Mouse (Mus musculus): ENCODE data around the gene Erh. TPM values are rescaled to one million over a fixed set of nuclear protein-coding genes. Genes with fewer than 3 reads are reported as not detected.

Gene Erh
- polyA plus RNA-seq, 1 experiment from 2014 or later, result 324 TPM

DNA sequence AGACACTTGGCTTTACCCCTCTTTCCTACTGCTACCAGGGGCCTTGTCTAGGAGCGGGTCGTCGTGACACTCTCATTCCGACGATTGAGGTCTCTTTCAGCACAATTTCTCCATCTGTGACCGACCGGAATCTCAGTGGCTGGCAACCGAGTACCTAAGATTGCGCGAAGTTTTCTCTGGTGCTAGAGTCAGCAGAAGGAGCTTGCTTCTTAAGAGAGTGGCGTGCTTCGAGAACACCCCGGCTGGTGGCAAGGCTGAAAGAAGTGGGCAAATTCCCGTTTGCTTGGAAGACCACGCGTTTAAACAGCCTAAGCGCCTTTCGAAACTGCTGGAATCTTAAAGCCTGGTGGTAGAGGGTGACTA is 346 bp upstream of the Erh start:
- Histone ChIP-seq H3K27me3 (replicated peaks; ENCODE audit: control insufficient read depth, insufficient read depth, low read length) (no peaks in the 10 kb centered on the region), H3K4me1 (ENCODE audit: control insufficient read depth, insufficient read depth, low read length) (peaks cover 25% of the 10 kb centered on the region), H3K4me3 (ENCODE audit: low read depth, low read length) (peak overlapping the region; percentile 82), H3K27ac (ENCODE audit: low read depth, low read length) (no peak overlapping the region), H3K4me2 (ENCODE audit: low read length) (peak overlapping the region; percentile 95), H3K9ac (ENCODE audit: low read length) (peak overlapping the region; percentile 97), H3K36me3 (ENCODE audit: control insufficient read depth, insufficient read depth, low read length) (peaks cover 23% of the 10 kb centered on the region), H3K9me3 (replicated peaks; ENCODE audit: control insufficient read depth, low read length) (no peaks in the 10 kb centered on the region)
- no peak for ATAC-seq
- DNase-seq (ENCODE audit: low spot score), result peak; percentile 12
- WGBS, result 10% methylated on average over 18 of the region's 18 CpGs

DNA sequence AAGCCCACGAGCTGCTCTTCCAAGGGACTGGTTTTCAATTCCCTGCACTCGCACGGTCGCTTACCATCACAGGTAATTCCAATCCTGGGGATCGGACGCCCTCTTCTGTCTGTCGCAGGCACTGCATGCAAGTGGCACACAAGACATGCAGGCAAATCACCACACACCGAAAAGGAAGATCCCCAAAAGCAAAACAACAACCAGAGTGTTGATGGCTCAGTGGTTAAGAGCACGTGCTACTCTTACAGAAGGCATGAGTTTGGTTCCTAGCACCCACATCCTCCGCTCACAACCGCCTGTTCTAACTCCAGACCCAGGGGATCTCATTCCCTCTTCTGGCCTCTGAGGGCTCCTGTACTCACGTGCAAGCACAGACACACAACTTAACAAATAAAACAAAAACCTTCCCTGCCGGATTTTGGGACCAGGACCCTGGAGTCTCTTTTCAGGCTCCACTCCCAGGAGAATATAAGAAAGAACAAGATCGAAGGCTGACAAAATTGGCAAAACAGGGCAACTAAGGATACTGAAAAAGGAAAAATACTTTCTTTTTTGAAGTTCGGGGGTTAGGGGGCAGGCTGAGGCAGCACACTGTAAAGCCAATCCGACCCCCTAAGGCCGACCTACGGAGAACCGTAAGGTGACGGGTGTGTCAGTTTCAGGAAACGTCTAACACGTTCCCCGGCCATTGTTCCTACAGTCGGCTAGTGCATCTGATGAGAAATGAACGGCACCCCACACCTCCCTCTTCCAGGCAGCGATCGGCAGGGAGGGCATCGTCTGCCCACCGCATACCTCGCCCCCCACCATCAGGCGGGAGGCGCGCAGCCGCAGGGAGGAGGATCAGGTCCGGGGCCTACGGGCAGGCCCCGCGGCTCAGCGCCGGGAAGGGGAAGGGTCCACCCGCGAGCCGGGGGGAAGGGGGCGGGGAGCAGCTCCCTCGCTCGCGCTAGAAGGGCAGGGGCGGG is 1.1 kb downstream of the Erh start:
- peak overlapping the region; percentile 97 for H3K9ac ChIP-seq (ENCODE audit: low read length)
- DNase-seq (ENCODE audit: low spot score) (peak; percentile 45), ATAC-seq (peak; percentile 76)
- H3K27ac ChIP-seq (ENCODE audit: low read depth, low read length), result peak overlapping the region; percentile 90
- peaks cover 25% of the 10 kb centered on the region for H3K4me1 ChIP-seq (ENCODE audit: control insufficient read depth, insufficient read depth, low read length)
- no peaks in the 10 kb centered on the region for H3K27me3 ChIP-seq (replicated peaks; ENCODE audit: control insufficient read depth, insufficient read depth, low read length)
- peak overlapping the region; percentile 82 for H3K4me3 ChIP-seq (ENCODE audit: low read depth, low read length)
- peak overlapping the region; percentile 86 for H3K4me2 ChIP-seq (ENCODE audit: low read length)
- 3% methylated on average over 39 of the region's 48 CpGs for WGBS
- no peaks in the 10 kb centered on the region for H3K9me3 ChIP-seq (replicated peaks; ENCODE audit: control insufficient read depth, low read length)
- peaks cover 37% of the 10 kb centered on the region for H3K36me3 ChIP-seq (ENCODE audit: control insufficient read depth, insufficient read depth, low read length)

DNA sequence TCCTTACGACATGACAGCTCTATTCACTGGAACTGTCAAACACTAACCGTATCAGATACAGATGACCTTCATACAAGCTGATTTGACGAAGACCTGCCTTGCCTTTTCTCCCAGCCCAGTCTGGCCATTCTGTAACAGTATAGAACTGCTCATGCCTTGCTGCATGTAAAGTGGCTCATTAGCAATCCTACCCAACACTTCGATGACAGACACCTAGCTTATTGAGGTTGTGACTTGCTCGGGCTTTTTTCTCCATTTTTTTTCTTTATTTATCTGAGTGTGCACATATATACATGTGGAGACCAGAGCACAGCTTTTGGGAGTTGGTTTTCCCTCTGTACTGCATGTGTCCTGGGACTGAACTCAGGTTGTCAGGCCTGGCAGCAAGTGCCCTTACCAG is 12.4 kb downstream of the Erh start:
- WGBS, result 84% methylated on average over 5 of the region's 5 CpGs
- no peaks in the 10 kb centered on the region for H3K27me3 ChIP-seq (replicated peaks; ENCODE audit: control insufficient read depth, insufficient read depth, low read length)
- H3K4me1 ChIP-seq (ENCODE audit: control insufficient read depth, insufficient read depth, low read length), result no peaks in the 10 kb centered on the region
- H3K4me3 ChIP-seq (ENCODE audit: low read depth, low read length), result no peak overlapping the region
- ATAC-seq, result no peak
- no peak overlapping the region for H3K4me2 ChIP-seq (ENCODE audit: low read length)
- no peak overlapping the region for H3K9ac ChIP-seq (ENCODE audit: low read length)
- no peak for DNase-seq (ENCODE audit: low spot score)
- H3K9me3 ChIP-seq (replicated peaks; ENCODE audit: control insufficient read depth, low read length), result no peaks in the 10 kb centered on the region
- H3K36me3 ChIP-seq (ENCODE audit: control insufficient read depth, insufficient read depth, low read length), result peaks cover 52% of the 10 kb centered on the region
- no peak overlapping the region for H3K27ac ChIP-seq (ENCODE audit: low read depth, low read length)

- Histone ChIP-seq H3K9ac (ENCODE audit: low read length) (no peak overlapping the region), H3K4me3 (ENCODE audit: low read depth, low read length) (no peak overlapping the region), H3K4me2 (ENCODE audit: low read length) (no peak overlapping the region), H3K9me3 (replicated peaks; ENCODE audit: control insufficient read depth, low read length) (no peaks in the 10 kb centered on the region), H3K36me3 (ENCODE audit: control insufficient read depth, insufficient read depth, low read length) (no peaks in the 10 kb centered on the region), H3K27me3 (replicated peaks; ENCODE audit: control insufficient read depth, insufficient read depth, low read length) (no peaks in the 10 kb centered on the region), H3K4me1 (ENCODE audit: control insufficient read depth, insufficient read depth, low read length) (no peaks in the 10 kb centered on the region), H3K27ac (ENCODE audit: low read depth, low read length) (no peak overlapping the region)
- 78% methylated on average over 5 of the region's 5 CpGs for WGBS
- no peak for ATAC-seq
- DNase-seq (ENCODE audit: low spot score), result no peak
Measured at GRCm38 (mm10) chr12:80620501-80620900, 23.6 kb downstream of the Erh start.

DNA sequence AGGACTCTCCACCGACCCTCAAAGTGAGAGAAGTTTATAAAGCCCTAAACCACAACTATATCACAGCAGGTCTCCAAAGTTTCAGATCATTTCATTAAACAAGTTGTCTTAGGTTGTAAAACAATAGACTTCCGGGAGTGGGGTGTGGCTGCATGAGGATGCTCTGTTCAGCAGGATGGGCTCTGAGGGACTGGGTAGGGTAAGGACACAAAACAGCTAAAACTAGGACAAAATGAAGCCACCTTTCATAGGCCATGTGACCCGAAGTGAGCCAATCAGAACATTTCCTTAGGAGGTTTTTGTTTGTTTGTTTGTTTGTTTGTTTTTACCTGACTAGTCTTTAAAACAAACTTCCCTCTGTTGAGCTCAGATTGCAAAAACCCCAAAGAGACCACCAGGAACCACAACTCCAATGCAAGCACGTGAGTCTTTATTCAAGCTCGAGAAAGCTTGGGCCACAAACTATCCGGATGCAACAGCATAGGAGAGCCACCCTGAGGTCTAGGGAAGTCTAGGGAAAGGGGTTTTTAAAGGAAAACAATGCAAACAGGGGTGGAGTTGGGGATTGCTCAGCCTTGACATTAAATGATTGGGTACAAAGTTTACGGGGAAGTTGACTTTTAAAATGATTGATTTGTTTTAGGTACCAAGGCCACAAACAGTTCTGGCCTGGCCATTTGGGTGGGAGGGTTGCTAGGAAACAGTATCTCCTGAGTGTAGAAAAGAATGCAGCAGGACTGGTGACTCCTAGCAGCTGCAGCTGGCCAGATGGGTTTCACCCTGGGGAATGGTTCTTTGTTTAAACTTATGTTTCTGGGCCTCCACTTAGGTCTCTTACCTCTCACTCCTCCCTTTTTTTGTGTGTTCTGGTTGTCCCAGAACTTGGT is 28.5 kb downstream of the Erh start:
- ATAC-seq, result no peak
- WGBS, result 75% methylated on average over 7 of the region's 7 CpGs

GRCm38 (mm10) chr12:80612113-80612791 is 31.9 kb downstream of the Erh start:
- no peaks in the 10 kb centered on the region for H3K4me1 ChIP-seq (ENCODE audit: control insufficient read depth, insufficient read depth, low read length)
- no peak overlapping the region for H3K27ac ChIP-seq (ENCODE audit: low read depth, low read length)
- DNase-seq (ENCODE audit: low spot score) (no peak), ATAC-seq (no peak)
- no peaks in the 10 kb centered on the region for H3K27me3 ChIP-seq (replicated peaks; ENCODE audit: control insufficient read depth, insufficient read depth, low read length)
- H3K4me2 ChIP-seq (ENCODE audit: low read length), result no peak overlapping the region
- no peaks in the 10 kb centered on the region for H3K36me3 ChIP-seq (ENCODE audit: control insufficient read depth, insufficient read depth, low read length)
- 49% methylated on average over 9 of the region's 9 CpGs for WGBS
- no peaks in the 10 kb centered on the region for H3K9me3 ChIP-seq (replicated peaks; ENCODE audit: control insufficient read depth, low read length)
- no peak overlapping the region for H3K9ac ChIP-seq (ENCODE audit: low read length)
- no peak overlapping the region for H3K4me3 ChIP-seq (ENCODE audit: low read depth, low read length)

More for the DNA sequence above, 28.5 kb downstream of the Erh start:
- Histone ChIP-seq H3K27ac (ENCODE audit: low read depth, low read length) (no peak overlapping the region), H3K36me3 (ENCODE audit: control insufficient read depth, insufficient read depth, low read length) (no peaks in the 10 kb centered on the region), H3K4me3 (ENCODE audit: low read depth, low read length) (no peak overlapping the region), H3K9ac (ENCODE audit: low read length) (no peak overlapping the region), H3K9me3 (replicated peaks; ENCODE audit: control insufficient read depth, low read length) (no peaks in the 10 kb centered on the region), H3K4me1 (ENCODE audit: control insufficient read depth, insufficient read depth, low read length) (no peaks in the 10 kb centered on the region), H3K27me3 (replicated peaks; ENCODE audit: control insufficient read depth, insufficient read depth, low read length) (no peaks in the 10 kb centered on the region), H3K4me2 (ENCODE audit: low read length) (no peak overlapping the region)
- no peak for DNase-seq (ENCODE audit: low spot score)

DNA sequence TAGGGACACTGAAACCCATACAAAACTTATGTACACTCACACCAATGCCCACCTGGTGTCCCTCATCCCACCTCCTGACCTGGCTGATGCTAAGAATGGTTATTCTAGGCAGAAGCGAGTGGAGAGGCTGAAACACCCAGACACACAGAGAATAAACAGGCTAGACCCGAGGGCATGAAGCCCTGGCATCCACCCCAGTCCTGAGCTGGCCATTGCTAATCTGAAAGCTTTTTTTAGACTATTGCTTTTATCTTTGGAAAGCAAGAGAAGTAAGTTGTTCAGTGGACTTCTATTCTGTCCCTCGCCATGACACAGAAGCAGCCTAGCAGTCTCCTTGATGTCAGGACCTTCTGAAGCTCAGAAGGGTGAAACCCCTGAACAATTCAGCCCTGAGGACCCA is 34.2 kb downstream of the Erh start:
- Histone ChIP-seq H3K4me2 (ENCODE audit: low read length) (no peak overlapping the region), H3K9me3 (replicated peaks; ENCODE audit: control insufficient read depth, low read length) (no peaks in the 10 kb centered on the region), H3K4me3 (ENCODE audit: low read depth, low read length) (no peak overlapping the region), H3K9ac (ENCODE audit: low read length) (no peak overlapping the region), H3K27ac (ENCODE audit: low read depth, low read length) (no peak overlapping the region), H3K27me3 (replicated peaks; ENCODE audit: control insufficient read depth, insufficient read depth, low read length) (no peaks in the 10 kb centered on the region), H3K4me1 (ENCODE audit: control insufficient read depth, insufficient read depth, low read length) (no peaks in the 10 kb centered on the region), H3K36me3 (ENCODE audit: control insufficient read depth, insufficient read depth, low read length) (no peaks in the 10 kb centered on the region)
- DNase-seq (ENCODE audit: low spot score), result no peak
- no peak for ATAC-seq
- WGBS, result 86% methylated on average over 3 of the region's 3 CpGs

DNA sequence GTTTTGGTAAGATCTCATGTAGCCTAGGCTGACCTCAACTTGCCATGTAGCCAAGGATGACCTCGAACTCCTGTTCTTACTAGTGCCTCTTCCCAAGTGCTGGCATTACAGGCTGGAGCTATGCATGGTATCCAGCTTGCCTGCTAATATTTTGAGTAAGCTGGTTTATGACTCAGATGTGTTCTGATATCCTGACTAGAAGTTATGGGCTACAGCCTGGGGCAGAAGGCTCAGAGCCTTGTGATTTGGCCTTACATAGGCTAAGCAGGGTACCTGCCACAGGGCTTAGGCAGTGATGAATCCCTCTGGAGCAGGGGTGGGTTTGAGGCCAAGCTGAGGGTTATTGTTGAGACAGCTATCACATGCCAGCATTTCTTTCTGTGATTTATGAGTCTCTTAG is 35.6 kb downstream of the Erh start:
- 0 out of 2 replicates have a peak, but pooled peaks cover 3% of the 10 kb centered on the region for H3K36me3 ChIP-seq (ENCODE audit: control insufficient read depth, insufficient read depth, low read length)
- H3K27me3 ChIP-seq (replicated peaks; ENCODE audit: control insufficient read depth, insufficient read depth, low read length), result no peaks in the 10 kb centered on the region
- H3K4me2 ChIP-seq (ENCODE audit: low read length), result no peak overlapping the region
- 97% methylated on average over 1 of the region's 1 CpGs for WGBS
- H3K9ac ChIP-seq (ENCODE audit: low read length), result no peak overlapping the region
- DNase-seq (ENCODE audit: low spot score) (no peak), ATAC-seq (no peak)
- no peak overlapping the region for H3K4me3 ChIP-seq (ENCODE audit: low read depth, low read length)
- no peaks in the 10 kb centered on the region for H3K9me3 ChIP-seq (replicated peaks; ENCODE audit: control insufficient read depth, low read length)
- H3K27ac ChIP-seq (ENCODE audit: low read depth, low read length), result no peak overlapping the region
- H3K4me1 ChIP-seq (ENCODE audit: control insufficient read depth, insufficient read depth, low read length), result no peaks in the 10 kb centered on the region

Measured in forebrain, embryonic 14.5 days (tissue).